Mouse (Mus musculus) thymus, postnatal 0 days (tissue): Measurements from ENCODE around the gene Zfp653. TPM values are rescaled to one million over a fixed set of nuclear protein-coding genes. Genes with fewer than 3 reads are reported as not detected.

ENCODE experiments used
- DNase-seq: peaks from one replicate; pipeline ENCODE4 v3.0.0-alpha.2; 2015; ENCODE audit warnings: low spot score
- microRNA-seq: library from miRNA; unstranded; fragments of <30 nt; microRNA quantifications from one replicate; pipeline ENCODE4, GENCODE M21; 2016; ENCODE audit warnings: borderline number of aligned reads
- polyA plus RNA-seq: library from polyadenylated mRNA; unstranded; fragments of >200 nt; fragmentation: Nextera tagmentation; extraction: Ambion mirVana; gene quantifications from 2 replicates; pipeline ENCODE4 v1.2.1, GENCODE M21; 2015

Zfp653 gene
- polyA plus RNA-seq, 1 experiment from 2014 or later: 9.6 TPM

- DNase-seq: no peak
Observed at GRCm38 (mm10) chr9:22035300-22036044, 35.7 kb downstream of the Zfp653 start.

- no peak for DNase-seq
Observed at GRCm38 (mm10) chr9:22030386-22030785, 40.8 kb downstream of the Zfp653 start.

DNA sequence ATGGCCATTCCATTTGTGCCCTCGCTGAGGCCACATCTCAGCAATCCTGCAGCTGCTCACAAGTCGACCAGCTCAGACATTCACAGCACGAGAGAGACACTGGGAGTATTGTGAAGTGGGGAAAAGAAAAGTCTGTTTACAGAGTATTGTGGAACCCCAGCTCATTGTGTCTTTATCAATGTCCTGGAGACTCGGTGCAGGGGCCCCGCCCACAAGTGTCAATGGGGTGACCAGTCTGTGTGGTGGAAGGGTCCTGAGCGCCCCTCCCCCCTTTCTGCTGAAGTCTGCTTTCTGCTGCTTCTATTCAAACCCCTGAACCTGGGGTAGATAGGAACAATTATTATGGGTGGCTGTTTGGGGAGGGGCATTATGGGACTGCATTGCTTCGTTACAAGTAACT lies 42.7 kb downstream of the Zfp653 start:
- no peak for DNase-seq

DNA sequence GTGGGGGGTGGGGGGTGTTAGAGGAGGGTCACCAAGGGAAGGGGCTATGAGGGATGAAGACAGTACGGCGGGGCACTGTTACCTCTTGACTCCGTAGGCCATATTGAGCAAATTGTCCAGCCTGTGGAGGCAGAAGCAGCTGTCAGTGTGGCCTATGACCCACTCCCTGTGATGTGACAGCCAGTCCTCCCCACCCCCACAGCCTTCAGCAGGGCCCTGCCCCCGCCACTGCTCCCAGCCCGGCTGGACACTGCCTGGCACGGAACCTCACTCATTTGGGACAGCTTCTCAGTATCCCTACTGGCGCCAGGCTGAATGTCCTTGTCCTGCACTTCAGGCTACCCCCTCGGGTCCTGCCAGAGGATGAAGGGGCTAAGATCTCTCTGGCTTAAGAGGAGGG lies 46.6 kb downstream of the Zfp653 start:
- DNase-seq: no peak

DNA sequence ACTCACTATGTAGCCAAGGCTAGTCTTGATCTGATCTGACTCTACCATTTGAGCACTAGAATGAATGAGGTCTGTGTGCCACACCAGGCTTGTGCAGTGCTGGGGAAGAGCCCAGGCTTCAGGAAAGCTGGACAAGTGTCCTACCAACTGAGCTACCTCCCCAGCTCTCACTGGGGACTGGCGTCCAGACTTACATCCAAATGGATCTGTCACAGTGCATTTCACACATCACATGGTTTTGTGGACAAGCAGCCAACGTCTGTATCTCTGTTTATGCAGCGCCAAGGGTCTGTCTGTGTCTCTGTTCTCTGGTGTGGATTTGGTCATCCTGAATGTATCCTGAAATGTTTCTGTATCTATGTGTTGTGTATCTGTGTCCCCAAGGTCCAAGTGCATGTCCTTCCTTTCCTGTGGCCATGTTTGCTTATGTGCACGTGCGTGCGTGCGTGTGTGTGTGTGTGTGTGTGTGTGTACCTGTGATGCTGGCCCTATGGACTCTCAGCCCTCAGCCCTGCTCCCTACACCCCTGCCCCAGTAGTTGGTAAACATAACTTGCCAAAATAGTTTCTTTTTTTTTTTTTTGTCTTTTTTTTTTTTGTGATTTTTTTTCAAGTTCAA lies 53.9 kb downstream of the Zfp653 start:
- no peak for DNase-seq

GRCm38 (mm10) chr9:22016245-22016644 lies 54.9 kb downstream of the Zfp653 start:
- DNase-seq: peak; percentile 33

- DNase-seq: no peak
Observed at GRCm38 (mm10) chr9:22012731-22013130, 58.4 kb downstream of the Zfp653 start.

GRCm38 (mm10) chr9:22011055-22011454 lies 60.1 kb downstream of the Zfp653 start:
- DNase-seq: peak; percentile 45

Small RNA genes lying within 50 kb of the gene (microRNA-seq; reads per million reads assigned to microRNA genes)
- gene Mir7084: not detected

Other genes starting within 250 kb of the Zfp653 start
- gene Angptl8, start 235.9 kb downstream of the Zfp653 start, polyA plus RNA-seq: 0.16 TPM in 1 of 2 replicates, not detected in the other
- 5.3 and 5.9 TPM in 2 replicates for gene Dock6, start 218.7 kb downstream of the Zfp653 start, polyA plus RNA-seq
- gene Rab3d, start 153.2 kb downstream of the Zfp653 start, polyA plus RNA-seq: 14.3 and 14.7 TPM in 2 replicates
- 0.24 and 0.40 TPM in 2 replicates for gene Ccdc159, start 143.9 kb downstream of the Zfp653 start, polyA plus RNA-seq
- 29.6 and 31.1 TPM in 2 replicates for gene Tmem205, start 143.8 kb downstream of the Zfp653 start, polyA plus RNA-seq
- gene Plppr2, start 134.3 kb downstream of the Zfp653 start, polyA plus RNA-seq: 0.36 and 0.51 TPM in 2 replicates
- gene Swsap1, start 115.6 kb downstream of the Zfp653 start, polyA plus RNA-seq: 5.3 and 5.9 TPM in 2 replicates
- gene Epor, start 107.9 kb downstream of the Zfp653 start, polyA plus RNA-seq: 2.5 and 3.1 TPM in 2 replicates
- gene Rgl3, start 81.9 kb downstream of the Zfp653 start, polyA plus RNA-seq: 2.8 and 3.8 TPM in 2 replicates
- gene Ccdc151, start 68.7 kb downstream of the Zfp653 start, polyA plus RNA-seq: 0.44 and 0.52 TPM in 2 replicates
- gene Prkcsh, start 68.6 kb downstream of the Zfp653 start, polyA plus RNA-seq: 68.5 and 72.8 TPM in 2 replicates
- 0.04 and 0.16 TPM in 2 replicates for gene Elavl3, start 19.4 kb downstream of the Zfp653 start, polyA plus RNA-seq
- gene Gm49318, start 117 bp downstream of the Zfp653 start, polyA plus RNA-seq: not detected in 2 replicates
- 44.7 and 44.8 TPM in 2 replicates for gene Ecsit, start 14.1 kb upstream of the Zfp653 start, polyA plus RNA-seq
- gene Cnn1, start 27.8 kb upstream of the Zfp653 start, polyA plus RNA-seq: 1.4 and 2.9 TPM in 2 replicates
- 174 and 178 TPM in 2 replicates for gene Elof1, start 45.8 kb upstream of the Zfp653 start, polyA plus RNA-seq
- 135 TPM in 2 replicates for gene Acp5, start 64.3 kb upstream of the Zfp653 start, polyA plus RNA-seq
- 105 and 111 TPM in 2 replicates for gene Pigyl, start 85.5 kb upstream of the Zfp653 start, polyA plus RNA-seq
- gene Zfp872, start 116.7 kb upstream of the Zfp653 start, polyA plus RNA-seq: 0.27 and 0.61 TPM in 2 replicates
- gene Zfp809, start 154.3 kb upstream of the Zfp653 start, polyA plus RNA-seq: 17.9 and 19.9 TPM in 2 replicates
- gene Zfp599, start 188.5 kb upstream of the Zfp653 start, polyA plus RNA-seq: 7.2 and 7.8 TPM in 2 replicates
- 17.0 and 17.7 TPM in 2 replicates for gene Zfp810, start 236.3 kb upstream of the Zfp653 start, polyA plus RNA-seq